Mouse (Mus musculus): ENCODE results near the gene Foxn3.

DNA sequence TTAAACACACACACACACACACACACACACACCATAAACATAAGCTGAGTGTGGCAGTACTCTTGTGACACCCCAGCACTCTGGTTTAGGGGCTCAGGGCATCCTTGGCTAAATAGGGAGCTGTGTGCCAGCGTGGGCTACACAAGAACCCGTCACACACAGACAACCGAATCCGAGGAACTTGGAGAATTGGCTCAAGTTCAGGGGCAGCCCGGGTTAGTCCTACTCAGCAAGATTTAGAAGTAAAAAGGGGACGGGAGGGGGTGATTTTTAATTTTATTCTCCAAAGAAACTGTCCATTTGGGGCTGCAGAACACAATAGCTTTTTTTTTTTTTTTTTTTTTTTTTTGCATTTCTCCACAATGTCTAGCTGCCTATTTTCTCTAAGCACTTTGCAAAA lies 332.1 kb downstream of the Foxn3 start:
- TF ChIP-seq CTCF (conservative IDR thresholded peaks at IDR 0.05 in 1 of 2, IDR thresholded peaks at IDR 0.05 in 1 of 2; ENCODE audit: low read depth in 2 of 2, low read length in 2 of 2): no peak
- no peak for TF ChIP-seq USF1 (IDR thresholded peaks at IDR 0.05; ENCODE audit: low read depth, low read length)
- no peak for TF ChIP-seq POLR2A (IDR thresholded peaks at IDR 0.05; ENCODE audit: low read depth, low read length)
- TF ChIP-seq CHD1 (IDR thresholded peaks at IDR 0.05; ENCODE audit: low read depth, low read length): no peak
- TF ChIP-seq BHLHE40 (IDR thresholded peaks at IDR 0.05; ENCODE audit: low read depth, low read length): no peak
- no peak for TF ChIP-seq CHD2 (IDR thresholded peaks at IDR 0.05; ENCODE audit: low read length)
- TF ChIP-seq MAFK (IDR thresholded peaks at IDR 0.05; ENCODE audit: insufficient replicate concordance, low read length): no peak
- no peak for TF ChIP-seq MAZ (IDR thresholded peaks at IDR 0.05; ENCODE audit: low read depth, low read length)
- no peak for TF ChIP-seq USF2 (conservative IDR thresholded peaks at IDR 0.05; ENCODE audit: low read depth, low read length)
- no peak for TF ChIP-seq POLR2AphosphoS2 (IDR thresholded peaks at IDR 0.05; ENCODE audit: low read depth, low read length)
- TF ChIP-seq GABPA (IDR thresholded peaks at IDR 0.05; ENCODE audit: insufficient replicate concordance, low read depth, low read length): no peak
- no peak for TF ChIP-seq SIN3A (IDR thresholded peaks at IDR 0.05; ENCODE audit: low read length)

Data from CH12.LX (cell line).